Mouse (Mus musculus) small intestine, adult 2 months (tissue): ENCODE measurements around the gene Atf3. TPM values are rescaled to one million over a fixed set of nuclear protein-coding genes. Genes with fewer than 3 reads are reported as not detected.

Experiments used
- H3K27ac ChIP-seq: fragments of 200-500 bp; 2 replicates; pipeline ENCODE4 v1.5.1; 2012; ENCODE audit warnings: low read depth, low read length, control low read depth, inconsistent platforms; ENCODE audit not compliant: insufficient read depth
- H3K27me3 ChIP-seq: fragments of 200-500 bp; 2 replicates; pipeline ENCODE4 v1.6.1; 2012; ENCODE audit warnings: mild to moderate bottlenecking, moderate library complexity, low read length, inconsistent platforms; ENCODE audit not compliant: control insufficient read depth, insufficient read depth
- H3K36me3 ChIP-seq: fragments of 200-500 bp; 2 replicates; pipeline ENCODE4 v1.6.1; 2012; ENCODE audit warnings: mild to moderate bottlenecking, low read length, control low read depth, inconsistent platforms; ENCODE audit not compliant: control insufficient read depth, insufficient read depth
- H3K4me1 ChIP-seq: fragments of 200-500 bp; 2 replicates; pipeline ENCODE4 v1.6.1; 2012; ENCODE audit warnings: low read length, inconsistent platforms, mixed read lengths; ENCODE audit not compliant: control insufficient read depth, insufficient read depth, insufficient read length
- H3K4me3 ChIP-seq: fragments of 200-500 bp; 2 replicates; pipeline ENCODE4 v1.5.1; 2012; ENCODE audit warnings: low read depth, mild to moderate bottlenecking, control low read depth, inconsistent platforms, low read length, moderate library complexity
- CTCF ChIP-seq: fragments of 200-500 bp; IDR thresholded peaks from 2 replicates; pipeline ENCODE4 v1.5.1; 2012; ENCODE audit warnings: low read depth, mild to moderate bottlenecking, control low read depth, inconsistent platforms, low read length, moderate library complexity, mixed read lengths; ENCODE audit not compliant: insufficient replicate concordance, insufficient read length; ENCODE audit errors: extremely low read depth
- POLR2A ChIP-seq: fragments of 200-500 bp; IDR thresholded peaks from 2 replicates; pipeline ENCODE4 v1.6.1; 2012; ENCODE audit warnings: low read depth, mild to moderate bottlenecking, control low read depth, inconsistent platforms, low read length, moderate library complexity
- WGBS: fragments of 180-500 bp; shearing (Covaris S2); methylation state at CpG from one replicate; pipeline ENCODE4 v1.1.7; 2018; 5-methylcytosine and 5-hydroxymethylcytosine counted together
- polyA plus RNA-seq: library from polyadenylated mRNA; depleted of rRNA; stranded (reverse); fragments of >200 nt; gene quantifications from 2 replicates; pipeline ENCODE4 v1.2.3, GENCODE M21; 2012

Gene Atf3
- polyA plus RNA-seq, 1 experiment, result 41.0 TPM

- TF ChIP-seq POLR2A (no peak), CTCF (no peak)
- H3K36me3 ChIP-seq, result no peaks in the 10 kb centered on the region
- no peak overlapping the region for H3K4me3 ChIP-seq
- H3K27ac ChIP-seq, result no peak overlapping the region
- peaks cover 3% of the 10 kb centered on the region for H3K4me1 ChIP-seq
- 48% methylated on average over 4 of the region's 4 CpGs for WGBS
- H3K27me3 ChIP-seq, result peaks cover 6% of the 10 kb centered on the region; the same call in 1 of the 2 replicates
Observed at GRCm38 (mm10) chr1:191222031-191222430, 4.2 kb upstream of the Atf3 start.

DNA sequence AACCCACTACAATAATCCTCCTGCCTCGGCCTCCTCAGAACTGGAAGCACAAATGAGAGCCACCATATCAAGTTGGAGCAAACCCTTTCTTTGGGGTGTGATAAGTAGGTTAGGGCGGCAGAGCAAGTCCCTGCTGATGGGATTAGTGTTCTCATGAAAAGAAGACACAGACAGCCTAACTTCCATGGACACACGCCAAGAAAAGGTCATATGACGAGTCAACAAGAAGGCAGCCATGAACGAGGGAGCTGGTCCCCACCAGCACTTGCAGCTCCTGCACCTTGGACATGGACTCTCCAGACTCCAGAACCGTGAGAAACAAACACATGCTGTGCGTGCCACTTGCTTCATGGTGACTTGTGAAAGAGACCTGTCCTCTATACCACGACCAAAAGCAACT lies 2.7 kb upstream of the Atf3 start:
- no peak for TF ChIP-seq CTCF
- TF ChIP-seq POLR2A, result no peak
- no peaks in the 10 kb centered on the region for H3K36me3 ChIP-seq
- no peak overlapping the region for H3K4me3 ChIP-seq
- H3K27me3 ChIP-seq, result peaks cover 9% of the 10 kb centered on the region; the same call in 1 of the 2 replicates
- H3K4me1 ChIP-seq, result peaks cover 3% of the 10 kb centered on the region
- WGBS, result 70% methylated on average over 8 of the region's 8 CpGs
- H3K27ac ChIP-seq, result no peak overlapping the region

DNA sequence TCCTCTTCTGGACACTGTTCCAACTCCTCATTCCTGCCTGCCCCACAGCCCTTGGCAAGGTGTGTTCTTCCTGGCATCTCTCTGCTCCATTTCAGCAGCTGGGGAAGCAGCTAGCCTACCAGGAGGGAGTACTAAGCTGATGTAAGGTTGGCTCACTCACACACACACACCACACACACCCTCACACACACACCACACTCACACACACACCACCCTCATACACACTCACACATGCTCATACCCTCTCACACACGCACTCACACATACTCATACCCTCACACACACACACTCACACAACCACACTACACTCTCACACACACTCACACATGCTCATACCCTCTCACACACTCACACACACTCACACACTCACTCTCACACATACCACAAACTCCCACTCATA lies 1.9 kb upstream of the Atf3 start:
- 100% methylated on average over 1 of the region's 1 CpGs for WGBS

DNA sequence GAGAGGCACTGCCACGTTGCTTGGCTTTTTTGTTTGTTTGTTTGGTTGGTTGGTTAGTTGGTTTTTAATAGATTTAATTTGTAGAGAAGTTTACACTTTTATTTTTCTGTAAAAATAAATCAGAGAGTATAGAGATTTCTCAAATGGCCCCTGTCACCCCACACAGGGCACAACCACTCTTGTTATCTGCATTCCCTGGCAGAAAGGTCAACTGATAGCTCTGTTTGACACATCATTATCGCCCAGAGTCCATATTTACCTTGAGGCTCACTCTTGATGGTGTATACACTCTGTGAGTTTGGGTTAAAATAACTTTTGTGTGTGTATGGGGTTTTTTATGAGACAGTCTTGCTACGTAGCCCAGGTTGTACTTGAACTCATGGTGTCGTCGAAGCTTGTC lies 744 bp upstream of the Atf3 start:
- peaks cover 11% of the 10 kb centered on the region for H3K27me3 ChIP-seq
- no peak overlapping the region for H3K4me3 ChIP-seq
- WGBS, result 53% methylated on average over 5 of the region's 5 CpGs
- no peaks in the 10 kb centered on the region; the same call in 1 of the 2 replicates for H3K4me1 ChIP-seq
- H3K27ac ChIP-seq, result no peak overlapping the region
- TF ChIP-seq POLR2A, result no peak
- TF ChIP-seq CTCF, result no peak
- no peaks in the 10 kb centered on the region for H3K36me3 ChIP-seq

More for the DNA sequence above, 1.9 kb upstream of the Atf3 start:
- Histone ChIP-seq H3K27ac (no peak overlapping the region), H3K4me3 (no peak overlapping the region), H3K27me3 (peaks cover 9% of the 10 kb centered on the region; the same call in 1 of the 2 replicates), H3K4me1 (peaks cover 3% of the 10 kb centered on the region), H3K36me3 (no peaks in the 10 kb centered on the region)
- TF ChIP-seq POLR2A, result no peak
- TF ChIP-seq CTCF, result no peak

- 14% methylated on average over 19 of the region's 19 CpGs for WGBS
- peaks cover 15% of the 10 kb centered on the region for H3K27me3 ChIP-seq
- no peak overlapping the region for H3K27ac ChIP-seq
- H3K4me1 ChIP-seq, result no peaks in the 10 kb centered on the region; the same call in 1 of the 2 replicates
- TF ChIP-seq CTCF, result no peak
- TF ChIP-seq POLR2A, result no peak
- no peaks in the 10 kb centered on the region for H3K36me3 ChIP-seq
- no peak overlapping the region for H3K4me3 ChIP-seq
Observed at GRCm38 (mm10) chr1:191215776-191216661, 1.8 kb downstream of the Atf3 start.

GRCm38 (mm10) chr1:191211096-191211495 lies 6.7 kb downstream of the Atf3 start:
- WGBS, result 43% methylated on average over 2 of the region's 2 CpGs
- H3K36me3 ChIP-seq, result no peaks in the 10 kb centered on the region
- no peak overlapping the region for H3K27ac ChIP-seq
- no peaks in the 10 kb centered on the region; the same call in 1 of the 2 replicates for H3K4me1 ChIP-seq
- TF ChIP-seq POLR2A, result no peak
- no peak for TF ChIP-seq CTCF
- peaks cover 5% of the 10 kb centered on the region; the same call in 1 of the 2 replicates for H3K27me3 ChIP-seq
- H3K4me3 ChIP-seq, result no peak overlapping the region

DNA sequence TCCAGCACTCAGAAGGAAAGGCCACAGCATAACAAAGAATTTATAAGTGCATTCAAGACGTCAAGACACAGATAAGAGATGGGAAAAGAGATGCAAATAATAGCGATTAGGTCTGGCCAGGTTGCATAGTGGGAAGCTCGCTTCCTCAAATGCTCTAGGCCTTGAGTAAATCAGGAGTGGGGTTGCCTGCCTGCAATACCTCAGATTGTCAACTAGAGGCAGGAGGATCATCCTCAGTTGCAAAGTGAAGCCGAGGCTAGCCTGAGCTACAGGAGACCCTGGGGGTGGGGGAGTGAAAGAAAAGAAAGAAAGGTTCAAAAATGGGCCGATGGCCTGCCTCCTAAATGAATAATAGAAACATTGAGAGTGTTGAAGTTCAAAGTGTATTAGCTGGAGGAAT lies 12.0 kb downstream of the Atf3 start:
- Histone ChIP-seq H3K27me3 (no peaks in the 10 kb centered on the region; the same call in 1 of the 2 replicates), H3K4me1 (no peaks in the 10 kb centered on the region), H3K36me3 (no peaks in the 10 kb centered on the region), H3K27ac (no peak overlapping the region), H3K4me3 (no peak overlapping the region)
- WGBS, result 75% methylated on average over 5 of the region's 5 CpGs
- TF ChIP-seq CTCF, result no peak
